Mouse (Mus musculus): Measurements from ENCODE around the gene Snurf. TPM values are rescaled to one million over a fixed set of nuclear protein-coding genes. Genes with fewer than 3 reads are reported as not detected.

Snurf gene
- polyA plus RNA-seq (2015; fragmentation: Nextera tagmentation; extraction: Ambion mirVana): 4.1 and 5.6 TPM in 2 replicates

GRCm38 (mm10) chr7:60004606-60005330 lies at the start of gene Snurf, which contains the start of gene Gm38393:
Snurf (minus strand) TSS chr7:60005049.
Gm38393 (minus strand) TSS chr7:60005064.
- no peaks in the 10 kb centered on the region for H3K36me3 ChIP-seq (ENCODE audit: control insufficient read depth, insufficient read depth)
- no peak within 1 kb of the TSS for H3K27ac ChIP-seq (ENCODE audit: low read length)
- ATAC-seq (ENCODE audit: low read depth): no peak
- no peaks in the 10 kb centered on the region for H3K4me1 ChIP-seq (ENCODE audit: control insufficient read depth, low read depth, low read length)
- 36% methylated on average over 30 of the region's 30 CpGs for WGBS (ENCODE audit: insufficient replicate concordance)
- peak within 1 kb of the TSS; percentile 60 for H3K4me2 ChIP-seq (ENCODE audit: low read depth, low read length)
- peak within 1 kb of the TSS; percentile 37; the same call in 1 of the 2 replicates for H3K9ac ChIP-seq (ENCODE audit: low read depth, low read length)
- H3K4me3 ChIP-seq (ENCODE audit: low read depth, low read length): peak within 1 kb of the TSS; percentile 63
- H3K27me3 ChIP-seq (ENCODE audit: control insufficient read depth, insufficient read depth, low read depth, low read length): no peaks in the 10 kb centered on the region
- no peaks in the 10 kb centered on the region for H3K9me3 ChIP-seq (replicated peaks; ENCODE audit: control insufficient read depth, low read length)

- no peak for ATAC-seq (ENCODE audit: low read depth)
- H3K4me3 ChIP-seq (ENCODE audit: low read depth, low read length): no peak overlapping the region
- no peak overlapping the region for H3K27ac ChIP-seq (ENCODE audit: low read length)
- H3K9me3 ChIP-seq (replicated peaks; ENCODE audit: control insufficient read depth, low read length): no peaks in the 10 kb centered on the region
- H3K9ac ChIP-seq (ENCODE audit: low read depth, low read length): no peak overlapping the region
- H3K4me1 ChIP-seq (ENCODE audit: control insufficient read depth, low read depth, low read length): no peaks in the 10 kb centered on the region
- no peak overlapping the region for H3K4me2 ChIP-seq (ENCODE audit: low read depth, low read length)
- H3K27me3 ChIP-seq (ENCODE audit: control insufficient read depth, insufficient read depth, low read depth, low read length): no peaks in the 10 kb centered on the region
- H3K36me3 ChIP-seq (ENCODE audit: control insufficient read depth, insufficient read depth): no peaks in the 10 kb centered on the region
- WGBS (ENCODE audit: insufficient replicate concordance): 58% methylated on average over 6 of the region's 6 CpGs
Observed at GRCm38 (mm10) chr7:60047481-60048201, 42.8 kb upstream of the Snurf start.

GRCm38 (mm10) chr7:60013186-60013585 lies 8.3 kb upstream of the Snurf start:
- Histone ChIP-seq H3K36me3 (ENCODE audit: control insufficient read depth, insufficient read depth) (no peaks in the 10 kb centered on the region), H3K4me2 (ENCODE audit: low read depth, low read length) (no peak overlapping the region), H3K9me3 (replicated peaks; ENCODE audit: control insufficient read depth, low read length) (no peaks in the 10 kb centered on the region), H3K4me3 (ENCODE audit: low read depth, low read length) (no peak overlapping the region), H3K27me3 (ENCODE audit: control insufficient read depth, insufficient read depth, low read depth, low read length) (no peaks in the 10 kb centered on the region), H3K9ac (ENCODE audit: low read depth, low read length) (no peak overlapping the region), H3K27ac (ENCODE audit: low read length) (no peak overlapping the region), H3K4me1 (ENCODE audit: control insufficient read depth, low read depth, low read length) (no peaks in the 10 kb centered on the region)
- 40% methylated on average over 3 of the region's 3 CpGs for WGBS (ENCODE audit: insufficient replicate concordance)
- ATAC-seq (ENCODE audit: low read depth): no peak

- no peak overlapping the region for H3K4me3 ChIP-seq (ENCODE audit: low read depth, low read length)
Observed at GRCm38 (mm10) chr7:60007727-60008360, 3.0 kb upstream of the Snurf start.

GRCm38 (mm10) chr7:60006262-60006661 lies 1.4 kb upstream of the Snurf start:
- Histone ChIP-seq H3K36me3 (ENCODE audit: control insufficient read depth, insufficient read depth) (no peaks in the 10 kb centered on the region), H3K4me2 (ENCODE audit: low read depth, low read length) (no peak overlapping the region), H3K4me1 (ENCODE audit: control insufficient read depth, low read depth, low read length) (no peaks in the 10 kb centered on the region), H3K4me3 (ENCODE audit: low read depth, low read length) (no peak overlapping the region), H3K9ac (ENCODE audit: low read depth, low read length) (no peak overlapping the region), H3K9me3 (replicated peaks; ENCODE audit: control insufficient read depth, low read length) (no peaks in the 10 kb centered on the region), H3K27me3 (ENCODE audit: control insufficient read depth, insufficient read depth, low read depth, low read length) (no peaks in the 10 kb centered on the region), H3K27ac (ENCODE audit: low read length) (no peak overlapping the region)
- ATAC-seq (ENCODE audit: low read depth): no peak
- 49% methylated on average over 2 of the region's 2 CpGs for WGBS (ENCODE audit: insufficient replicate concordance)

More at GRCm38 (mm10) chr7:60007727-60008360, 3.0 kb upstream of the Snurf start:
- Histone ChIP-seq H3K27ac (ENCODE audit: low read length) (no peak overlapping the region), H3K36me3 (ENCODE audit: control insufficient read depth, insufficient read depth) (no peaks in the 10 kb centered on the region), H3K4me1 (ENCODE audit: control insufficient read depth, low read depth, low read length) (no peaks in the 10 kb centered on the region), H3K27me3 (ENCODE audit: control insufficient read depth, insufficient read depth, low read depth, low read length) (no peaks in the 10 kb centered on the region), H3K9ac (ENCODE audit: low read depth, low read length) (no peak overlapping the region), H3K4me2 (ENCODE audit: low read depth, low read length) (no peak overlapping the region), H3K9me3 (replicated peaks; ENCODE audit: control insufficient read depth, low read length) (no peaks in the 10 kb centered on the region)
- WGBS (ENCODE audit: insufficient replicate concordance): 25% methylated on average over 3 of the region's 3 CpGs
- ATAC-seq (ENCODE audit: low read depth): no peak

- Histone ChIP-seq H3K36me3 (ENCODE audit: control insufficient read depth, insufficient read depth) (no peaks in the 10 kb centered on the region), H3K4me3 (ENCODE audit: low read depth, low read length) (peak overlapping the region; percentile 63), H3K9ac (ENCODE audit: low read depth, low read length) (peak overlapping the region; percentile 37; the same call in 1 of the 2 replicates), H3K4me1 (ENCODE audit: control insufficient read depth, low read depth, low read length) (no peaks in the 10 kb centered on the region), H3K27me3 (ENCODE audit: control insufficient read depth, insufficient read depth, low read depth, low read length) (no peaks in the 10 kb centered on the region), H3K4me2 (ENCODE audit: low read depth, low read length) (peak overlapping the region; percentile 60), H3K27ac (ENCODE audit: low read length) (no peak overlapping the region), H3K9me3 (replicated peaks; ENCODE audit: control insufficient read depth, low read length) (no peaks in the 10 kb centered on the region)
- peak; percentile 43 for ATAC-seq (ENCODE audit: low read depth)
- WGBS (ENCODE audit: insufficient replicate concordance): 47% methylated on average over 22 of the region's 22 CpGs
Observed at GRCm38 (mm10) chr7:60003921-60004605, 786 bp downstream of the Snurf start.

- WGBS (ENCODE audit: insufficient replicate concordance): 69% methylated on average over 12 of the region's 12 CpGs
- no peaks in the 10 kb centered on the region for H3K9me3 ChIP-seq (replicated peaks; ENCODE audit: control insufficient read depth, low read length)
- no peaks in the 10 kb centered on the region for H3K4me1 ChIP-seq (ENCODE audit: control insufficient read depth, low read depth, low read length)
- H3K4me2 ChIP-seq (ENCODE audit: low read depth, low read length): peak overlapping the region; percentile 60
- no peaks in the 10 kb centered on the region for H3K36me3 ChIP-seq (ENCODE audit: control insufficient read depth, insufficient read depth)
- no peaks in the 10 kb centered on the region for H3K27me3 ChIP-seq (ENCODE audit: control insufficient read depth, insufficient read depth, low read depth, low read length)
- H3K4me3 ChIP-seq (ENCODE audit: low read depth, low read length): peak overlapping the region; percentile 63
- H3K27ac ChIP-seq (ENCODE audit: low read length): no peak overlapping the region
- no peak overlapping the region for H3K9ac ChIP-seq (ENCODE audit: low read depth, low read length)
- ATAC-seq (ENCODE audit: low read depth): peak; percentile 41; the same call in 1 of the 2 replicates
Observed at GRCm38 (mm10) chr7:60003006-60003865, 1.6 kb downstream of the Snurf start.

- 43% methylated on average over 1 of the region's 1 CpGs for WGBS (ENCODE audit: insufficient replicate concordance)
Observed at GRCm38 (mm10) chr7:59978646-59979045, 26.2 kb downstream of the Snurf start.

More at GRCm38 (mm10) chr7:59978646-59979045, 26.2 kb downstream of the Snurf start:
- Histone ChIP-seq H3K36me3 (ENCODE audit: control insufficient read depth, insufficient read depth) (no peaks in the 10 kb centered on the region), H3K27ac (ENCODE audit: low read length) (no peak overlapping the region), H3K9me3 (replicated peaks; ENCODE audit: control insufficient read depth, low read length) (no peaks in the 10 kb centered on the region), H3K27me3 (ENCODE audit: control insufficient read depth, insufficient read depth, low read depth, low read length) (no peaks in the 10 kb centered on the region), H3K4me1 (ENCODE audit: control insufficient read depth, low read depth, low read length) (no peaks in the 10 kb centered on the region), H3K9ac (ENCODE audit: low read depth, low read length) (no peak overlapping the region), H3K4me3 (ENCODE audit: low read depth, low read length) (no peak overlapping the region), H3K4me2 (ENCODE audit: low read depth, low read length) (no peak overlapping the region)
- ATAC-seq (ENCODE audit: low read depth): no peak

All from liver, embryonic 16.5 days (tissue).